Mouse (Mus musculus): Measurements from ENCODE around the gene Secisbp2.

The Secisbp2 gene

DNA sequence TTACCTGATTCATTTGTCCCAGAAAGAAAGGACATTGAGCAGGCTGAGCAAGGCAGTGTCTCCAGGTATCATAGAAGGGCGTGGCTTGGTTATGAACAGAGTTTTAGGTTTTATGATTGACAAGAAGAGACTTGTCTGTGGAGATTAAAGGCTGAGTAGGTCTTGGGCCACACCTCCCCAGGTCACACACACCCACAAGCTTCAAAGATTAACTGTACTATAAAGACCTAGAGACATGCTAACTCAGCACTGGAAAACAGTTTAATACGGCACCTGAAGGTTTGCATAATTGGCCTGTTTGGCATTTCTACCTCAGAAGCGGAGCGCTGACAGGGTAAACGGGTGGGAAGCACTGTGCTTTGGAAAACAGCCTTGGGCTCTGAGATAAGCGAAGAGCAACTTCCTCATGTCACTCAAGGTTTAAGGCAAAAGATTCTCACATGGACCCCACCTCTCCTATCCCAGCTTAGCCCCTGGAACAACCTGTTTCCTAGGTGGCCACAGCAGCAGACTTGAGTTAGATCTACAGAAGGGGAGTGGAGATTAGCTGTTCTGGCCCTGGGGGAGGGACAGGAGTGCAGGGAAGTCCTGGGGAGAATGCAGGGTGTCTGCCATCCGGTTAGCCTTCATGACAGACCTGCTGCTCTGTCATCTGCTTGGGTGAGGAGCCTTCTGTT is 33.9 kb downstream of the Secisbp2 start:
- DNase-seq (ENCODE audit: low read depth, low spot score), result no peak

DNA sequence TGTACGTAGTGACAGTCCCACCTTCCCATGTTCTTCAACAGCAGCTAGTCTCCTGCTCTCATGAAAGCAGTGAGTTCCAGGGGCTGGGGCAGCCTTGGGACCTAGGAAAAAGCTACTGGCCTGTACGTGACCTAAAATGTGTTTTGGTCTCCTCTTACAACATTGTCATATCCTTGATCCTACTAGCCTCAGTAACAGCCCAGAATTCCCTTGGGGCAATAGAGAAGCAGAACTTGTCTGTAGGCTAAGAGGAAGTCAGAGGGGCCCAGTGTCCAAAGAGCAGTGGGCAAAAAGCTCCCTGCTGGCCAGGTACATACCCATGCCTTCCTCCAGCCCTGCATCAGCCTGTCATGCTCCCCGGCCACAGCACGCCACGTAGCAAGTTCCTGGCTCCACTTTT is 35.5 kb downstream of the Secisbp2 start:
- DNase-seq (ENCODE audit: low read depth, low spot score), result no peak

DNA sequence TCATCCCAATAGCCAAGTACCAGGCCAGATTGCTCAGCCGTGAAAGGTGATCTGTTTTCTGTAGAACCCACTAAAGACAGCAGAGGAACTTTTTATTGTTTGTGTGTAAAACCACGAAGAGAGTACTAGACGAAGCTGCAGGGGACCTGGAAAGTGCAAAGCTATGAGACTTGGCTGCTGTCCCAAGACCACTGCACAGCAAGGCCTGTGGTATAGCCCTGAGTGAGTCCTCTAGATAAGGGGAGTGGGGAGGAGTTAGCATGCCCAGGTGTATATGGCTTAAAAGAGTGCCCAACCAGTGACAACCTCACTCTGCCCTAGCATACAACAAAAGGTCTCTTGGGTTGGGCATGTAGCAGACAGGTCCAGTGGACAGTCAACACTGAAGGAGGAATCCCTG is 37.2 kb downstream of the Secisbp2 start:
- no peak for DNase-seq (ENCODE audit: low read depth, low spot score)

DNA sequence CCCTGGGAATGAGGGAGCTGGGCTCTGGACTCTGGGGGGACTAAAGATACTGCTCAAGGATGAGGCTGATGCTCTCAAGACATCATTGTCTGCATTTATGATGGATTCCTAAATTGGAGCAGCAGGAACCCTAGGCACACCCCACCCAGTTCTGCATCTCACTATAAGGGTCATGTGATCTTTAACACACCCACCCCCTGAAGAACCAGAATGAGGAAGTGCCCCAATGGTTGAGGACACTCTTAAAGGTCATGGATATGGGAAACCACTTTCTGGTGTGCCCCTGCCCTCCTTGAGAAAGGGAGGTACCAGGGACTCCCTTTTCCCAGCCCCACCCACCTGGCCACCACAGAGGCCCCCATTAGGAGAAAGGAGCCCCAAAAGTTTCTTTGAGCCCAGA is 45.0 kb downstream of the Secisbp2 start:
- no peak for DNase-seq (ENCODE audit: low read depth, low spot score)

DNA sequence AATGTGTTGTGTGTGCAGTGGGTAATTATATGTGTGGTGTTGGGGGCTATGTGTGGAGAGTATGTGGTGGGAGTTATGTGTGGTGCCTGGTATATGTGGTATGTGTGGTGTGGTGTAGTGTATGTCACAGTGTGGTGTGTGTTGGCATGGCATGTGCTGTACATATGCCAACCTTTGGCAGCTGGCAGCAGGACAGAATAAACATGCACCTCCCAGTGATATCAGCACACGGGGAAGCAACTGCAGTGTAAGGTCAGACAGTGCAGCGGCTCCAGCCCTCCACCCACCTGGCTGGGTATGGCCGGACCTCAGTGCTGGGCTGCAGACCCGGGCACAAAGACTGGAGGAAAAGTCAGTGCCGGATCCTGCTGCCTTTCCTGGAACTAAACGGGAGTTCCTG is 46.0 kb downstream of the Secisbp2 start:
- no peak for DNase-seq (ENCODE audit: low read depth, low spot score)

DNA sequence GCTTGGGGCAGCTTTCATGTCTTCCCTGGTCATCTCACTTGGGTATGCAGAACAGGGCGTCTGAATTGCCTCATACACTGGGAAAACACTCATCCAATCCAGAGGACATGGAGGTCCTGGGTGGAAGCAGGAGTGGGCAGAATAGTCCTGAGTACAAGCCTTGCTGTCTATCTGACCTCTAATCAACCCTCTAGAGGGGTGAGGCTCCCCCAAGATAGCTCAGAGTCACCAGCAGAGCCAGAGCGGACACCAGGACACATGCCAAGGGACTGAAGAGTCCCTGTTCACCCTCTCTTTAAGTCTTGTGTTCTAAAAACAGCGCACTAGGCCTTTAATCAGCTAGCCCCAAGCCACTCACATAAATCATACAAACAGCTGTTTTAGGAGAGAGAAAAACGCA is 46.4 kb downstream of the Secisbp2 start:
- no peak for DNase-seq (ENCODE audit: low read depth, low spot score)

DNA sequence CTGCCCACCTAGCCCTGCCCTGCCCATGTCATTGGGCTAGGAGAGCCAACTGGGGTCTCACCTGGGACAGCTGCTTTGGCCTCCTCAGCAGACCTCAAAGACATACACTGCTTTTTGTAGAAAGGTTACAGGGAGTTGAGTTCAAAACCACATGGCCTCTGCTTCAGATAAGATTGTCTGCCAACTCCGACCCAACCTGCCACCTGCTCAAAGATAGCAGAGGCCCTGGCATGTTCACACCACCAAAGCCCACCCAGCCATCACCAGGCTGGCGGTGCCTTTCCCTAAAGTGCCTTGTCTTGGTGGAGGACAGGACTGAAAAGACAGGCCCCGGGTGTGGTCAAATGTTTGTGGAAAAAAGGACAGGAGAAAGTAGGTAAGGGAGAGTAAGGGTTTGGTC is 46.8 kb downstream of the Secisbp2 start:
- no peak for DNase-seq (ENCODE audit: low read depth, low spot score)

DNA sequence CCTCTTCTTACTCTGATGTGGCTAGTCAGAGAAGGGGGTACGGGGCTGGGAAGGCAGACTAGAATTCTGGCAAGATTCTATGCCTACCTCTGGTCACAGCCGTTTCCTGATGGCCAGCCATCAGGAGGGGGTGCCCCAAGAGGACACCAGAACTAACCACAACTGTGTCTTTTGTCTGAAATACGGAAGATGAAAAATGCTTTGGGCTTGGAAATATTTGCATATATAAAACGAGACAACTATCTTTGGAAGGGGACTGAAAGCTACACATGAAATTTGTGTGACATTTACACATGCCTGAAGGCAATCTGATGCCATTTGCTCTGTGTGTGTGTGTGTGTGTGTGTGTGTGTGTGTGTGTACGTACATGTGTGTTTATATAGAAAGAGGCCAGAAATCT is 52.4 kb downstream of the Secisbp2 start:
- DNase-seq (ENCODE audit: low read depth, low spot score), result no peak

DNA sequence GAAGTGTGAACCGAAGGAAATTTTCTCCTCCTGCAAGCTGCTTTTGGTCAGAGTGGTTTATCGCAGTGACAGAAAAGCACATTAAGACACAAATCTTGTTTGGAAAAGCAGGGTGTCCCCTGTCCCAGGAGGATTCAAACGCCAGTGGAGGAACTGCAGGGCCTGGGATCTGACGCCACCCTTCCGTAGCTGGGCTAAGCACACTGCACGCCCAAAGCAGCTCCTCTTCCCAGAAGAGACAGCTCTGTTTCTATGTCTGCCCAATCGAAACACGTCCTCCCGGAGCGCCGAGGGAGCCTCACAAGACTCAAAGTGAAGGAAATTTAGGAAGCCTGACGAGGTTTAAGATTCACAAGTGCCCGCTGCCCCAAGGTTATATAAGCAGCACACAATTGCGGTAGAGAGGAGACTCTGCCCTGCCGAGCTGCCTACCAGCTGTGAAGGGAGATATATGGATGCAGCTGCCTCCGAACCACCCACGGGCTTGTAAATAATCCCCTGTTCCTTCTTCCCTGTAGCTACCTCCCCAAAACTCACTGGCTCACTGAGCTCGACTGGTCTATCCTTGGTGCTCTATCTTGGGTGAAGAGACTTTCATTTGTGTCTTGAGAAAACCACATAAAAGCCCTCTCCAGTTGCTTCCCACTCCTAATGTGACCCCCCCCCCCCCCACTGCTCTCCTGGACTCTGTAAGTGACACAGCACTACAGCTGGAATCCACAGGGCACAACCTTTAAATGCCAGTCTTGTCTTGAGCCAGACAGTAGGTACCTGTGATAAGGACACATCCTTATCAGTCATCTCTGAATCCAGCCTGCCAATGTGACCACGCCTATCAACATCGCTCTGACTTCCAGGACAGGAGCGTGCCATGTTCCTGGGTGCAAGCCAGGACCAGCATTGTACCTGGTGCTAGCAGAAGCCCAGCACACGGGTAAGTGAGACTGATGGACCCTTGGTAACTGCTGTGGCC is 54.7 kb downstream of the Secisbp2 start:
- no peak for DNase-seq (ENCODE audit: low read depth, low spot score)

DNA sequence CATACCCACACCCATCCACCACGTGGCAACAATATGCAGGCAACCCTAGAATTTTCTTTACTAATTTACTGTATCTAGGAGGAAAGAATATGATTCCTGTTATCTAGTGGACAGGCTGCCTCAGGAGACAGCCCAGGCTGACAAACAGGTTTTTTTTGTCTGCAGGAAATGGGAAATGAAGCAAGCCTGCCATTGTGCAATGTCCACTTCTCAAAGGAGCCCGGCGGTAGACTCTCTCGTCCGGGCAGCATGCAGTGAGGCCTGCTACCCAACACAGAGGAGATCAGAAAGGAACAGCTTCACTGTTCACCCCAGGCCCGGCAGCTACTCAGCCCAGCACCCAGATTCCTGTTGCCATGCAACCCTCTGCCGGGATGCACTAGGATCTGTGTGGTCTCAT is 59.2 kb downstream of the Secisbp2 start:
- DNase-seq (ENCODE audit: low read depth, low spot score), result no peak

DNA sequence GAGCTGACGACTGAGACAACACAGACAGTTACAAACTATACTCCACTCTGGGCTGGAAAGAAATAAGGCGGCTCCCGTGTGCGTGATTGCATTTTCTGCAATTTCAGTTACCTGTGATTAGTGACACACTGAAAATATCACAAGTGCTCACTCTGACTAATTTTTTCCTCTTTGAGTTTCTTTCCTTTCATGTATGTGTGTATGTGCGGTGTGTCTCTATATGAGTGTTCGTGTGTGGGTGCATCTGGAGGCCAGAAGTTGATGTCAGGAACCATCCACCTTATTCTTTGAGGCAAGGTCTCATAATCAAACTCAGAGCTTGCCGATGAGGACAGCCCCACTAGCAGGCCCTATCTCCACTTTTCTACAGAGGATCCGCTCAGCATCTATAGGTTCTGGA is 60.5 kb downstream of the Secisbp2 start:
- no peak for DNase-seq (ENCODE audit: low read depth, low spot score)

DNA sequence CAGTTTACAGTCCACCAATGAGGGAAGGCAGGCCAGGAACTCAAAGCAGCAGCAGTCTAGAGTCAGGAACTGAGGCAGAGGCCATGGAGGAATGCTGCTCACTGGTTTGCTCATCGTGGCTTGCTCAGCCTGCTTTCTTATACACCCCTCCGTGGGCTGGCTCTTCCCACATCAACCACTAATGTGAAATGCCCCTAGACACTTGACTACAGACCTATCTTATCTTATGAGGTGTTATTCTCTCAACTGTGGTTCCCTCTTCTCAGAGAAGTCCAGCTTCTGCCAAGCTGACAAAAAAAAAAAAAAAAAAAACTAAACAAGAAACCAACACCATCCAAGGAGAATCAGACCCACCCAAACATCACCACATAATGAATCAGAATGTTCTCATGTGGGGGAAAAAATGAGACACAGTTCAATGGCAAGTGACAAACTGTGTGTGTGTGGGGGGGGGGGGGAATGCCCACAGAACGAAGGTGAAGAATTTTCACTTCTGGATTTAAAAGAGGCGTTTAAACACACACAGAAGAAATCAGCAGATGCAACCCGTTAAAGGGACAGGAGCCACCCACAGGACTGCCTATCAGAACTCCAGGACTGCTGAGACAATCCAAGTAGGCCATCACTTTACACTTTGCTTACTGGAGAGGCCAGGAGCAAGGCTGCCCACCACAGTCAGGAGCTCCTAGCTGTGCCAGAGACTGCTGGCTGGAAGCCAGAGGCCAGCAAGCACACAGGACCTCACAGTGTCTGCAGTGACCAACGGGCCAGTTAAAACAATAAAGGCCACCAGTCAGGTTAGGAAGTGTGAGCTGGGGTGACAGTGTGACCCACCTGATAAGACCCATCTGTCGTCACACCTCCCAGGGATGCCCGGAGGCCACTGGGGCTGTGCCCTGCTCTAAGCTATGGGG is 65.1 kb downstream of the Secisbp2 start:
- DNase-seq (ENCODE audit: low read depth, low spot score), result no peak

DNA sequence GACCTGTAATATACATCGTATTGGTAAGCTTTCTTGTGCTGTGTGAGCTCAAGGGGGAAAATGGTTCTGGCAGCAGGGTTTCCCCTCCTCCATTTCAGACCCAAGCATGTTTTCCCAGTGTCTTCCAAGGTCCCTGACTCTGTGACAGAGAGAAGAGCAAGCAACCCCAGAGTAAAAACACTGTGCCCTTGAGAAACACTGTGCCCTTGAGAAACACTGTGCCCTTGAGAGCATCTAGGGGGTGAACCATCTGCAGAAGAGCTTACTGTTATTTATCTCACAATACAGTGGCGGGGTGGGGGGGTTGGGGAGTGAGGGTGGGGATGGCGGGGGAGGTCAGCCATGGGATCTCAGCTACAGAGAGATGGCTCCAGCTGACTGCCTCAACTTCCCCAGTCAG is 67.8 kb downstream of the Secisbp2 start:
- no peak for DNase-seq (ENCODE audit: low read depth, low spot score)

DNA sequence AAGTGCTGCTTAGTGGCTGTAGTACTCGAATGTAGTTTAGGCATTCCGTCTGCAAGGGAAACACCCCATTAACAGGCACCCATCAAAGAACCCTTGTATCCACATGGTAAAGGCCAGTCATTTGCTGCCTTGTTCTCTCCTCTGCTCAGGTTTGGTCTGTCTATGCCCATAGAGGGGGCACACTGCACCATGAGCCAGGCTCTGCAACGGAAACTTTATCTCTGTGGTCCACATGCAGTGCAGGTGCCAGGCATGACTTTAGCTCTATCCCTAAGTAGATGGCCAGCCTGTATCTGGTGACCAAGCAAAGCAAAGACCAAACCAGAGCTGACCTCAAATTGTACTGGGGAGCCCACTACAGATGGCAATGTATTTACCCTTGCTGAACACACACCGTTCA is 69.1 kb downstream of the Secisbp2 start:
- no peak for DNase-seq (ENCODE audit: low read depth, low spot score)

DNA sequence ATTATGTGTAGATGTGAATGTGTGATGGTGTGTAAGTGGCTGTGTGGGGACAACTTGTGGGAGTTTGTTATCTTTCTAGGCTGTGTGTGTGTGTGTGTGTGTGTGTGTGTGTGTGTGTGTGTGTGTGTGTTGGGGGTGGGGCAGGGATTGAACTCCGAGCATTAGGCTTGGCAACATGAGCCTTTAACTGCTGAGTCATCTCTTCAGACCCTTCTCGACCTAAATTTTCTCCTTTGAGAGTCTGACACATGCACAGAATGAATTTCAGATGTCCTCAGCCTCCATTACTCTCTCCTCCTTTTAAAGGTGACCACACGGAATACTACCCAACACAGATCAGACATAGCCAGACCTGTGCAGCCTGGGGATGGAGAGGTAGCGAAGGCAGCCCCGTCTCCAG is 71.6 kb downstream of the Secisbp2 start:
- DNase-seq (ENCODE audit: low read depth, low spot score), result no peak

DNA sequence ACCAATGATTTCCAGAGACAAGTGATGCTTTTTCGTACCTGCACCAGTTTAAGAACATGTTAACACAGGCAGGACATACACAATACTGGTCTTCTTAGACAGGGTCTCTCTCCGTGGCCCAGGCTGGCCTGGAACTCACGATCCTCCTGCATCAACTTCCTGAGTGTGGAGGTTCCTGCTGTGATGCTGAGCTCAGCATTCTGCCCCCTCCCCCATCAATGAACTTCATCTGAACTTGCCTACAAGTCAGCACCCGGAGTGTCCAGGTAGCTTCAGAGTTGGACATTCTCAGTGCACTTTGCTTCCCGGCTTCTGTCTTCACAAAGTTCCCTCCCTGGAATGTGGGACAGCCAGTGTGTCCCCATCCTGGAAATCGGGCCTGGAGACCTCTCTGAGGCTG is 73.1 kb downstream of the Secisbp2 start:
- no peak for DNase-seq (ENCODE audit: low read depth, low spot score)

DNA sequence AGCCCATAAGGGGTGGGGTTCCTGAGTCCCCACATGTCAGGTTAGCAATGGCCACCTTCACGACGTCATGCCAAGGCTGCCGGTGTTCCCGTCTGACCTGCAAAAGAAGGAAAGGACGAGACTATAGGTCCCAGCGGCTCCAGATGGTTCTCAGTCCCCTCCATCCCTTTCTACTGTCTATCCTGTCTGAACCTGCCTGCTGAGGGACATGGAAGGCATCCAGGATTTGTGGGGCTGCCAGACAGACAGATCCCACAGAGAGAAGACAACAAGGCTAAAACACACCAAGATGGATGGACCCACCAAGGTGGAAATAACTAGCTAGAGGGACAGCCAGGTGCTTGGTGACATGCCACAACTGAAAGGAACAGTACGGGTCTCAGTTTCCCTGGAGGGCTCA is 73.9 kb downstream of the Secisbp2 start:
- DNase-seq (ENCODE audit: low read depth, low spot score), result no peak

DNA sequence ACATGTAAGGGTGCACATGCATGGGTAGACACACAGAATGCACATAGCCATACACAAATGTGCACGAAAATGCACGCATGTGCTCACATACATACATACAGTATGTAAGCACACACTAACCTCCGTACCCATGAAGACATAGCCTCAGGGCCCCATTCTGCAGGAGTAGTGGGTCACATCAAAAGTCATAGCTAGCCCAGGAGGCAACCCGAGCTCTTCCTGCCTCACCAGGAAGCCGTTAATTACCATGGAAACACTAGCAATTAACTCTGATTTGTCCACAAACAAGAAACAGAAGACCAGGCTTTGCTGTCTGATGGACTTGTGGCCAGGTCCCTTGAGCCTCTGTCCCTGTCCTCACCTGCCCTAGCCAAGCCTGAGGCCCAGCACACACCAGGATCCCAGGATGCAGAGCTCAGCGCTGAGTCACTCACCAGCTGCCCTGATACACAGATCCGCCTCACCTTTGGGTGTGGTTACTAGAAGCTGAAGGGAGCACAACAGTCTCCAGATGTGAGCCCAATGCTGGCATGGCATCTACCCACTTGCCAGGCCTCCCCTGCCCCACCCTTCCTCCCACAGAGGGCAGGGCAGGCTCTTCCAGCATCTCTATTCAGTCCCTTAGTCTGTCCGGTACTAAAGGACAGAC is 74.6 kb downstream of the Secisbp2 start:
- no peak for DNase-seq (ENCODE audit: low read depth, low spot score)

DNA sequence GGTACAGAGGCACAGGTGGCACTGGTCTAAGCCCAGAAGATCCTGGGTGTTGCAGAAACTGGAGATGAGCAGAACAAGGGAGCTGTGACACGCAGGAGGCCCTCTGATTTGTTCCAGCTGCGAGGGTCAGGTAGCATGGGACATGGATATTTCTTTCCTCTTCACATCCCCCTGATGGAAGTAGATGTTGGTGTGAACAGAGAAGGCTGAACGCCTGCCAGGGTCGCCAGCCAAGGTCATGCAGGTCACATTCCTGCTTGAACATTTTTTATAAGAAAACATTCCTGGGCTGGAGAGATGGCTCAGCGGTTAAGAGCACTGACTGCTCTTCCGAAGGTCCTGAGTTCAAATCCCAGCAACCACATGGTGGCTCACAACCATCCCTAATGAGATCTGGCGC is 75.9 kb downstream of the Secisbp2 start:
- peak; percentile 32 for DNase-seq (ENCODE audit: low read depth, low spot score)

DNA sequence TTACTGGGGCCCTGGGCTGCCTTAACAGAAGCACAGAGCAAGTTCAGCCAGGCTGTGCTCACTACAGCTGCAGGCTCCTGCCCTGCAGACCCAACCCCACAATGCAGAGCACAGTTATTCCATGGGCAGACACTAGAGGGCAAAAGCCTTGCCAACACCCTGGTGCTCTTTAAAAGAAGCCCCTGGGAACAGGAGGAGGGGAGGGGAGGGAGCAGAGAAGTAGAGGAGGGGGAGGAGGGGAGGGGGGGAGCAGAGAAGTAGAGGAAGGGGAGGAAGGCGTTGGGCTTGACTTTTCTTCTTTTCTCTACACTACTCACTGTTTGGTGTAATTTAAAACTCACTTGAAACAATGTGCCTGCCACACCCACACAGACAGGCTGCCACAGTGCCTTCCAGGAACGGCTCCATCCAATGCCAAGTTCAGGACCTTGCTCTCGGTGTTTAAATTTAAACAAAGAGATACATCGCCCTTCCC is 78.4 kb downstream of the Secisbp2 start:
- peak; percentile 88 for DNase-seq (ENCODE audit: low read depth, low spot score)

DNA sequence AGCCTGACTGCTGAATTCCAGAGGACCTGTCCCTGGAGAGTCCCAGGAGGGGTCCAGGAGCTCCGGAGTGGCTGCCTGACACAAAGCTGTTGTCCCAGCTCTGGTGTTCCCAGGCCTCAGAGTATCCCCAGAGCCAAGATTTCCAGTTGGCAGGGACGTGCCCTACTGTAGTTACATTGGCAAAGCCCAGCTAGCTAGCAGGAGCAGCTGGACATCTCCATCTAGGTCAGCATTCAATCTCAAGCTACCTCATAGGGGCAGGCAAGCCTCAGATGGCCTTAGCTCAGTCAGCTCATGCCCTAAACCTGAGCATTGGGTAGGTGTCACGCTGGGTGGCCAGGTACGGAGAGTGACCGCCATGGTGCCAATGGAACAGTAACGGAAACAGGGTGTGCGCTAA is 80.0 kb downstream of the Secisbp2 start:
- no peak for DNase-seq (ENCODE audit: low read depth, low spot score)
